Mouse (Mus musculus) central nervous system, embryonic 18 days (tissue): ENCODE data around the gene Rec8. TPM values are rescaled to one million over a fixed set of nuclear protein-coding genes. Genes with fewer than 3 reads are reported as not detected.

Experiments
- polyA plus RNA-seq: library from polyadenylated mRNA; depleted of rRNA; stranded (reverse); fragments of >200 nt; gene quantifications from 2 replicates; pipeline ENCODE4 v1.2.3, GENCODE M21; 2012; rRNA removed

Gene Rec8
- 17.6 and 22.2 TPM in 2 replicates for polyA plus RNA-seq

GRCm38 (mm10) chr14:55617822-55618221 lies at the start of gene Rec8:
Rec8 (plus strand) TSS chr14:55618037.

GRCm38 (mm10) chr14:55575302-55575701 lies 42.5 kb upstream of the Rec8 start, which contains the start of gene Fitm1:
Fitm1 (plus strand) TSS chr14:55575617.

GRCm38 (mm10) chr14:55577871-55578667 lies 39.8 kb upstream of the Rec8 start, which contains the start of gene Psme1:
Psme1 (plus strand) TSS chr14:55578123.

GRCm38 (mm10) chr14:55584702-55585565 lies 32.9 kb upstream of the Rec8 start, which contains the start of gene Emc9:
Emc9 (minus strand) TSS chr14:55585302.

GRCm38 (mm10) chr14:55590748-55591330 lies 27.0 kb upstream of the Rec8 start, which contains the start of gene Psme2:
Psme2 (minus strand) TSS chr14:55591113.

GRCm38 (mm10) chr14:55591331-55591891 lies 26.4 kb upstream of the Rec8 start, which contains the start of gene Rnf31:
Rnf31 (plus strand) TSS chr14:55591708.

GRCm38 (mm10) chr14:55603271-55603632 lies 14.6 kb upstream of the Rec8 start, which contains the start of gene Irf9:
Irf9 (plus strand) TSS chr14:55603571.

GRCm38 (mm10) chr14:55635523-55636007 lies 17.7 kb downstream of the Rec8 start, which contains the start of gene Ipo4:
Ipo4 (minus strand) TSS chr14:55635957.

GRCm38 (mm10) chr14:55637795-55638194 lies 20.0 kb downstream of the Rec8 start, which contains the start of gene Gm49378:
Gm49378 (minus strand) TSS chr14:55637895.

GRCm38 (mm10) chr14:55643060-55643907 lies 25.4 kb downstream of the Rec8 start, which contains the start of gene Tm9sf1:
Tm9sf1 (minus strand) TSS chr14:55643806.

GRCm38 (mm10) chr14:55649884-55650283 lies 32.0 kb downstream of the Rec8 start, which contains the start of gene Tssk4:
Tssk4 (plus strand) TSS chr14:55650184.

GRCm38 (mm10) chr14:55659960-55660573 lies 42.2 kb downstream of the Rec8 start, which contains the start of gene Mdp1:
Mdp1 (minus strand) TSS chr14:55660508.

GRCm38 (mm10) chr14:55671833-55672740 lies 54.2 kb downstream of the Rec8 start, which contains the start of the genes Gmpr2 and Nedd8:
Gmpr2 (plus strand) TSS chr14:55671941.
Nedd8 (minus strand) TSS chr14:55672124.

Other genes starting within 250 kb of the Rec8 start
- gene Dhrs4, start 139.3 kb upstream of the Rec8 start, polyA plus RNA-seq = 14.6 and 15.1 TPM in 2 replicates
- 237 and 240 TPM in 2 replicates for gene Carmil3, start 127.4 kb upstream of the Rec8 start, polyA plus RNA-seq
- gene Cpne6, start 107.6 kb upstream of the Rec8 start, polyA plus RNA-seq = 44.9 and 48.5 TPM in 2 replicates
- 0.96 and 1.5 TPM in 2 replicates for gene Nrl, start 93.1 kb upstream of the Rec8 start, polyA plus RNA-seq
- gene Pck2, start 77.8 kb upstream of the Rec8 start, polyA plus RNA-seq = 22.0 and 24.8 TPM in 2 replicates
- 98.1 and 109 TPM in 2 replicates for gene Dcaf11, start 58.0 kb upstream of the Rec8 start, polyA plus RNA-seq
- gene A730061H03Rik, start 57.6 kb upstream of the Rec8 start, polyA plus RNA-seq = 0.59 TPM in 1 of 2 replicates, not detected in the other
- 0.08 and 2.9 TPM in 2 replicates for gene Fitm1, start 42.4 kb upstream of the Rec8 start, polyA plus RNA-seq
- gene Psme1, start 39.9 kb upstream of the Rec8 start, polyA plus RNA-seq = 138 and 140 TPM in 2 replicates
- 43.1 and 47.2 TPM in 2 replicates for gene Emc9, start 32.7 kb upstream of the Rec8 start, polyA plus RNA-seq
- 76.9 and 77.8 TPM in 2 replicates for gene Psme2, start 26.9 kb upstream of the Rec8 start, polyA plus RNA-seq
- gene Rnf31, start 26.3 kb upstream of the Rec8 start, polyA plus RNA-seq = 21.9 and 24.7 TPM in 2 replicates
- gene Irf9, start 14.5 kb upstream of the Rec8 start, polyA plus RNA-seq = 24.2 and 30.3 TPM in 2 replicates
- 202 and 205 TPM in 2 replicates for gene Ipo4, start 17.9 kb downstream of the Rec8 start, polyA plus RNA-seq
- gene Gm49378, start 19.9 kb downstream of the Rec8 start, polyA plus RNA-seq = 5.1 TPM in 2 replicates
- 35.5 and 36.6 TPM in 2 replicates for gene Tm9sf1, start 25.8 kb downstream of the Rec8 start, polyA plus RNA-seq
- gene Tssk4, start 32.1 kb downstream of the Rec8 start, polyA plus RNA-seq = 1.2 and 1.4 TPM in 2 replicates
- 49.7 and 51.7 TPM in 2 replicates for gene Mdp1, start 42.5 kb downstream of the Rec8 start, polyA plus RNA-seq
- 39.3 and 44.8 TPM in 2 replicates for gene Gmpr2, start 53.9 kb downstream of the Rec8 start, polyA plus RNA-seq
- gene Nedd8, start 54.1 kb downstream of the Rec8 start, polyA plus RNA-seq = 467 and 498 TPM in 2 replicates
- 19.4 and 19.8 TPM in 2 replicates for gene Tinf2, start 63.8 kb downstream of the Rec8 start, polyA plus RNA-seq
- 0.31 and 2.6 TPM in 2 replicates for gene Tgm1, start 95.9 kb downstream of the Rec8 start, polyA plus RNA-seq
- 70.1 and 73.0 TPM in 2 replicates for gene Rabggta, start 104.2 kb downstream of the Rec8 start, polyA plus RNA-seq
- 87.8 and 91.7 TPM in 2 replicates for gene Dhrs1, start 127.7 kb downstream of the Rec8 start, polyA plus RNA-seq
- 18.7 and 19.3 TPM in 2 replicates for gene Nop9, start 127.7 kb downstream of the Rec8 start, polyA plus RNA-seq
- 0.88 and 1.0 TPM in 2 replicates for gene Cideb, start 140.4 kb downstream of the Rec8 start, polyA plus RNA-seq
- gene Ltb4r2, start 143.4 kb downstream of the Rec8 start, polyA plus RNA-seq = 0.35 and 0.48 TPM in 2 replicates
- 0.47 and 0.59 TPM in 2 replicates for gene Ltb4r1, start 147.9 kb downstream of the Rec8 start, polyA plus RNA-seq
- 2.7 and 3.0 TPM in 2 replicates for gene Adcy4, start 166.1 kb downstream of the Rec8 start, polyA plus RNA-seq
- 1.1 and 1.3 TPM in 2 replicates for gene Ripk3, start 170.8 kb downstream of the Rec8 start, polyA plus RNA-seq
- gene Nfatc4, start 205.1 kb downstream of the Rec8 start, polyA plus RNA-seq = 9.2 and 11.3 TPM in 2 replicates
- gene Nynrin, start 236.0 kb downstream of the Rec8 start, polyA plus RNA-seq = 11.6 and 11.8 TPM in 2 replicates